Mouse (Mus musculus) stomach, embryonic 16.5 days (tissue): ENCODE measurements around the gene Ly6g6f. TPM values are rescaled to one million over a fixed set of nuclear protein-coding genes. Genes with fewer than 3 reads are reported as not detected.
"Not testable (repeated sequence)": the region's sequence is repeated elsewhere in the genome, so short reads cannot be mapped to it uniquely, and the experiment has no call there.

Experiments used
- ATAC-seq: fragments of 200-750 bp; cut with Nextera tagmentation; 2 replicates; pipeline ENCODE4 v1.8.0; 2017; ENCODE audit warnings: moderate number of reproducible peaks, moderate TSS enrichment; ENCODE audit not compliant: insufficient read depth, low FRiP score
- H3K27ac ChIP-seq: fragments of 300-500 bp; sonication (generic); 2 replicates; pipeline ENCODE4 v1.5.1; 2014; ENCODE audit warnings: low read length
- H3K27me3 ChIP-seq: fragments of 300-500 bp; sonication (generic); 2 replicates; pipeline ENCODE4 v1.6.1; 2014; ENCODE audit warnings: low read length, control low read depth, mixed read lengths; ENCODE audit not compliant: control insufficient read depth, insufficient read depth
- H3K36me3 ChIP-seq: fragments of 300-500 bp; sonication (generic); 2 replicates; pipeline ENCODE4 v1.6.1; 2014; ENCODE audit warnings: low read length; ENCODE audit not compliant: control insufficient read depth, insufficient read depth
- H3K4me1 ChIP-seq: fragments of 300-500 bp; sonication (generic); 2 replicates; pipeline ENCODE4 v1.6.1; 2014; ENCODE audit warnings: low read length, control low read depth, mixed read lengths; ENCODE audit not compliant: control insufficient read depth, insufficient read depth
- H3K4me2 ChIP-seq: fragments of 300-500 bp; sonication (generic); 2 replicates; pipeline ENCODE4 v1.6.1; 2014; ENCODE audit warnings: low read depth, low read length, mixed read lengths
- H3K4me3 ChIP-seq: fragments of 300-500 bp; sonication (generic); replicated peaks from 2 replicates; pipeline ENCODE4 v1.5.1; 2014; ENCODE audit warnings: mild to moderate bottlenecking, low read length
- H3K9ac ChIP-seq: fragments of 300-500 bp; sonication (generic); 2 replicates; pipeline ENCODE4 v1.6.1; 2014; ENCODE audit warnings: low read length
- H3K9me3 ChIP-seq: fragments of 300-500 bp; sonication (generic); replicated peaks from 2 replicates; pipeline ENCODE4 v1.6.1; 2016; ENCODE audit warnings: low read length, control low read depth; ENCODE audit not compliant: control insufficient read depth
- WGBS: fragments of 180-500 bp; shearing (Covaris S2); extraction: QIAGEN DNeasy Blood & Tissue Kit; methylation state at CpG from one replicate; pipeline ENCODE4 v1.1.7; 2014; 5-methylcytosine and 5-hydroxymethylcytosine counted together
- polyA plus RNA-seq: library from polyadenylated mRNA; unstranded; fragments of >200 nt; fragmentation: Nextera tagmentation; extraction: Ambion mirVana; gene quantifications from 2 replicates; pipeline ENCODE4 v1.2.1, GENCODE M21; 2015

Ly6g6f gene
- polyA plus RNA-seq, 1 experiment from 2014 or later, result 0.54 TPM

GRCm38 (mm10) chr17:35046681-35047455, 38.5 kb downstream of the Ly6g6f start, which contains the start of gene Msh5:
Msh5 (minus strand) TSS chr17:35046745.
- ATAC-seq, result peak; percentile 95
- H3K4me1 ChIP-seq, result peaks cover 48% of the 10 kb centered on the region
- WGBS, result 2% methylated on average over 33 of the region's 33 CpGs

GRCm38 (mm10) chr17:35045807-35046680, 39.4 kb downstream of the Ly6g6f start:
- 3% methylated on average over 48 of the region's 48 CpGs for WGBS
- Histone ChIP-seq H3K27ac (peak overlapping the region; percentile 99), H3K4me2 (peak overlapping the region; percentile 100), H3K9me3 (no peaks in the 10 kb centered on the region), H3K4me3 (peak overlapping the region; percentile 67), H3K27me3 (no peaks in the 10 kb centered on the region), H3K9ac (peak overlapping the region; percentile 95), H3K4me1 (peaks cover 48% of the 10 kb centered on the region), H3K36me3 (no peaks in the 10 kb centered on the region)
- ATAC-seq, result no peak

More at GRCm38 (mm10) chr17:35046681-35047455, 38.5 kb downstream of the Ly6g6f start, which contains the start of gene Msh5:
- Histone ChIP-seq H3K27ac (peak within 1 kb of the TSS; percentile 99), H3K4me2 (peak within 1 kb of the TSS; percentile 100), H3K4me3 (peak within 1 kb of the TSS; percentile 67), H3K36me3 (no peaks in the 10 kb centered on the region), H3K9ac (peak within 1 kb of the TSS; percentile 95), H3K9me3 (no peaks in the 10 kb centered on the region), H3K27me3 (no peaks in the 10 kb centered on the region)

- Histone ChIP-seq H3K9me3 (no peaks in the 10 kb centered on the region), H3K9ac (peak overlapping the region; percentile 95), H3K4me3 (peak overlapping the region; percentile 67), H3K27me3 (no peaks in the 10 kb centered on the region), H3K36me3 (no peaks in the 10 kb centered on the region), H3K4me1 (peaks cover 48% of the 10 kb centered on the region), H3K27ac (peak overlapping the region; percentile 99), H3K4me2 (peak overlapping the region; percentile 100)
- 69% methylated on average over 7 of the region's 7 CpGs for WGBS
- ATAC-seq, result no peak
These were observed 40.3 kb downstream of the Ly6g6f start for GRCm38 (mm10) chr17:35044904-35045806.

GRCm38 (mm10) chr17:35043794-35044193, 41.6 kb downstream of the Ly6g6f start:
- Histone ChIP-seq H3K4me2 (no peak overlapping the region), H3K36me3 (no peaks in the 10 kb centered on the region)

GRCm38 (mm10) chr17:35039121-35039873, 46.1 kb downstream of the Ly6g6f start:
- 83% methylated on average over 11 of the region's 11 CpGs for WGBS
- no peak for ATAC-seq
- no peak overlapping the region for H3K4me2 ChIP-seq

More at GRCm38 (mm10) chr17:35043794-35044193, 41.6 kb downstream of the Ly6g6f start:
- 65% methylated on average over 4 of the region's 4 CpGs for WGBS
- ATAC-seq, result no peak
- Histone ChIP-seq H3K9me3 (no peaks in the 10 kb centered on the region), H3K9ac (no peak overlapping the region), H3K27me3 (no peaks in the 10 kb centered on the region), H3K4me3 (no peak overlapping the region), H3K4me1 (peaks cover 38% of the 10 kb centered on the region), H3K27ac (peak overlapping the region; percentile 99)

GRCm38 (mm10) chr17:35034896-35035295, 50.5 kb downstream of the Ly6g6f start:
- Histone ChIP-seq H3K4me1 (0 out of 2 replicates have a peak, but pooled peaks cover under 1% of the 10 kb centered on the region), H3K9ac (no peak overlapping the region), H3K4me3 (no peak overlapping the region), H3K27me3 (no peaks in the 10 kb centered on the region), H3K36me3 (no peaks in the 10 kb centered on the region), H3K27ac (no peak overlapping the region), H3K4me2 (no peak overlapping the region), H3K9me3 (no peaks in the 10 kb centered on the region)
- 60% methylated on average over 6 of the region's 6 CpGs for WGBS
- no peak for ATAC-seq

More at GRCm38 (mm10) chr17:35039121-35039873, 46.1 kb downstream of the Ly6g6f start:
- H3K27ac ChIP-seq, result no peak overlapping the region
- no peaks in the 10 kb centered on the region for H3K27me3 ChIP-seq
- H3K4me1 ChIP-seq, result peaks cover 6% of the 10 kb centered on the region; the same call in 1 of the 2 replicates
- no peaks in the 10 kb centered on the region for H3K36me3 ChIP-seq
- H3K9ac ChIP-seq, result no peak overlapping the region
- no peaks in the 10 kb centered on the region for H3K9me3 ChIP-seq
- no peak overlapping the region for H3K4me3 ChIP-seq

- not testable (repeated sequence) for H3K4me1 ChIP-seq, H3K9ac ChIP-seq, H3K4me2 ChIP-seq, ATAC-seq, H3K27me3 ChIP-seq, H3K36me3 ChIP-seq, H3K4me3 ChIP-seq, H3K9me3 ChIP-seq, H3K27ac ChIP-seq
- WGBS, result 56% methylated on average over 1 of the region's 1 CpGs
These were observed 51.7 kb downstream of the Ly6g6f start for GRCm38 (mm10) chr17:35033703-35034102.

- Histone ChIP-seq H3K4me2 (no peak overlapping the region), H3K36me3 (no peaks in the 10 kb centered on the region), H3K27me3 (no peaks in the 10 kb centered on the region), H3K4me3 (no peak overlapping the region), H3K9me3 (no peaks in the 10 kb centered on the region), H3K4me1 (peaks cover 10% of the 10 kb centered on the region), H3K27ac (no peak overlapping the region), H3K9ac (no peak overlapping the region)
- no peak for ATAC-seq
- WGBS, result 67% methylated on average over 8 of the region's 8 CpGs
These were observed 53.0 kb downstream of the Ly6g6f start for GRCm38 (mm10) chr17:35032323-35032870.
